Mouse (Mus musculus): ENCODE results near the gene Zdhhc5. TPM values are rescaled to one million over a fixed set of nuclear protein-coding genes. Genes with fewer than 3 reads are reported as not detected.

Gene Zdhhc5
- polyA plus RNA-seq (2011; ENCODE audit: insufficient read length, low read depth, missing spikeins) = 76.6 and 78.8 TPM in 2 replicates

DNA sequence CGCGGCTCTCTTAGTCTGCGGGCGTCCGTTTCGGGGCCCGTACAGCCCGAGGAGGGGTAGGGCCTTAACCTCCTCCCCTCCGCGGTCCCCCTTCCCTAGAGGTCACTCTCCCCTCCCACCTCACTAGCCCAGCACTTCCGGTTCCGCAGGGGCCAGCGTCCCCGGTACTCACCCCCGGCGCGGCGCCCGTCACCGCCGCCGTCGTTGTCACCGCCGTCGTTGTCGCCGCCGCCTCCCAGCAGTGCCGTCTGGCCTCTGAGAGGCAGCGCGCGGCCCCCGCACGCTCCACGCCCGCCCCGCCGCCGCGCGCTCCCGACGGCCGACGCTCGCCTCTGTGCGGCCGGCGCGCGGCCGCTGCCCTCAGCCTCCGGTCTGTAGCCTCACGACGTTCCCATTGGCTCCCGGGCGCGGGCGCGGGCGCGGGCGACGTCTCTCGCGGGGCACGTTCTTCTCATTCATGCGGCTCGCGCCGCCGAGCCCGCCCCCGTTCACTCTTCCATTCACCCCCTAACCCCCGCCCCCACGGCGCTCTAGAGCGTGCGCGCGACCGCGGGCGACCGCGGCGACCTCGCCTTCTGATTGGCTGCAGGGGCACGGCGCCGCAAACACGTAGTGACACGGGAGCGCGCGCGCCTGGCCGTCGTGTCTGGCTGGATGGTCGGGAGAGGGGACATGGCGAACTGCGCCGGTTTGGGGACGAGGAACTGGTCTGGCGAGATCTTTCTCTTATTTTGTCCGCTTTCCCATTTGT lies at the start of gene Zdhhc5:
Zdhhc5 (minus strand) TSS at position 370 of the 751 bp plus-strand sequence.
- H3K27ac ChIP-seq (ENCODE audit: insufficient read depth, low read length) = peak within 1 kb of the TSS; percentile 93
- no peaks in the 10 kb centered on the region; the same call in 1 of the 2 replicates for H3K4me1 ChIP-seq (ENCODE audit: control insufficient read depth, insufficient read depth, low read length)
- TF ChIP-seq POLR2A (IDR thresholded peaks at IDR 0.05; ENCODE audit: low read depth, low read length) (peak; percentile 85), CTCF (IDR thresholded peaks at IDR 0.05; ENCODE audit: borderline replicate concordance, insufficient read depth, low read length) (no peak)
- H3K4me3 ChIP-seq (ENCODE audit: insufficient read depth, low read length) = peak within 1 kb of the TSS; percentile 99

GRCm38 (mm10) chr2:84762818-84763217 lies 47.8 kb upstream of the Zdhhc5 start:
- Histone ChIP-seq H3K4me1 (ENCODE audit: control insufficient read depth, insufficient read depth, low read length) (no peaks in the 10 kb centered on the region), H3K27ac (ENCODE audit: insufficient read depth, low read length) (no peak overlapping the region), H3K4me3 (ENCODE audit: insufficient read depth, low read length) (no peak overlapping the region)
- TF ChIP-seq POLR2A (IDR thresholded peaks at IDR 0.05; ENCODE audit: low read depth, low read length) = no peak
- TF ChIP-seq CTCF (IDR thresholded peaks at IDR 0.05; ENCODE audit: borderline replicate concordance, insufficient read depth, low read length) = no peak

DNA sequence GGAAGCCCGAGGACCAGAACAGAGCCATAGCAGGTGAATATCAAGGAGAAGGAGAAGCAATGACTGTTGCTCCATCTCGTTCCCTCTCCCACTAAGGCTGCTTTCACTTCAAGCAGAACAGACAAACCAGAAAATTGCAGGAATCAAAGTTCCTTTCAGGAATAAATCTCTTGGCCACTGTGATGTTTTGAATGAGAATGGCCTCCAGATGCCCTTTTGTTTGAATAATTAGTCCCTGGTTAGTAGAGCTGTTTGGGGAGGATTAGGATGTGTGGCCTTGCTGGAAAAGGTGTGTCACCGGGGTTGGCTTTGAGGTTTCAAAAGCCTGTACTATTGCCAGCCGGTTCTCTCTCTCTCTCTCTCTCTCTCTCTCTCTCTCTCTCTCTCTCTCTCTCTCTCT lies 47.3 kb upstream of the Zdhhc5 start:
- Histone ChIP-seq H3K4me3 (ENCODE audit: insufficient read depth, low read length) (no peak overlapping the region), H3K4me1 (ENCODE audit: control insufficient read depth, insufficient read depth, low read length) (no peaks in the 10 kb centered on the region), H3K27ac (ENCODE audit: insufficient read depth, low read length) (no peak overlapping the region)
- no peak for TF ChIP-seq CTCF (IDR thresholded peaks at IDR 0.05; ENCODE audit: borderline replicate concordance, insufficient read depth, low read length)

DNA sequence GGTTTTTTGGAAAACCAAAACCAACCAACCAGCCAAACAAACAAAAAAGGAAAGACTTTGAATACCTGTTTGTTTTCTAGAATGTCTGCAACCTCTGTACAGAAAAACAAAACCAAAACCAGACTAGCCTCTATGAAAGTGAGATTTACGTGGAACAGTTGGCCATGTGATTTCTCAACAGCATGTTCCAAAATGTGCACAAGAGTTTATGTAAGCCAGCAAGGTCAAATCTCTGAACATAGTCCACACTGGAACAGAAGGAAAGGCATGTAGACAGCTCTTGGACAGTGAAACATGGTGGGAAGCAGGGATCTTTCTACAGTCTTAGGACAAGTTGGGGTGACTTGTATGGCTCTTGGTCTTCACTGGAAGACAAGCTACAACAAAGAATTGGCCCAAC lies 46.9 kb upstream of the Zdhhc5 start:
- Histone ChIP-seq H3K27ac (ENCODE audit: insufficient read depth, low read length) (no peak overlapping the region), H3K4me3 (ENCODE audit: insufficient read depth, low read length) (no peak overlapping the region), H3K4me1 (ENCODE audit: control insufficient read depth, insufficient read depth, low read length) (no peaks in the 10 kb centered on the region)
- TF ChIP-seq POLR2A (IDR thresholded peaks at IDR 0.05; ENCODE audit: low read depth, low read length) (no peak), CTCF (IDR thresholded peaks at IDR 0.05; ENCODE audit: borderline replicate concordance, insufficient read depth, low read length) (no peak)

GRCm38 (mm10) chr2:84761309-84761708 lies 46.3 kb upstream of the Zdhhc5 start:
- Histone ChIP-seq H3K4me3 (ENCODE audit: insufficient read depth, low read length) (no peak overlapping the region), H3K4me1 (ENCODE audit: control insufficient read depth, insufficient read depth, low read length) (no peaks in the 10 kb centered on the region), H3K27ac (ENCODE audit: insufficient read depth, low read length) (no peak overlapping the region)
- TF ChIP-seq POLR2A (IDR thresholded peaks at IDR 0.05; ENCODE audit: low read depth, low read length) = no peak
- TF ChIP-seq CTCF (IDR thresholded peaks at IDR 0.05; ENCODE audit: borderline replicate concordance, insufficient read depth, low read length) = no peak

- TF ChIP-seq CTCF (IDR thresholded peaks at IDR 0.05; ENCODE audit: borderline replicate concordance, insufficient read depth, low read length) = no peak
- no peak for TF ChIP-seq POLR2A (IDR thresholded peaks at IDR 0.05; ENCODE audit: low read depth, low read length)
- H3K4me3 ChIP-seq (ENCODE audit: insufficient read depth, low read length) = no peak overlapping the region
- no peaks in the 10 kb centered on the region for H3K4me1 ChIP-seq (ENCODE audit: control insufficient read depth, insufficient read depth, low read length)
- no peak overlapping the region for H3K27ac ChIP-seq (ENCODE audit: insufficient read depth, low read length)
Measured at GRCm38 (mm10) chr2:84760777-84761176, 45.8 kb upstream of the Zdhhc5 start.

GRCm38 (mm10) chr2:84758542-84759127 lies 43.7 kb upstream of the Zdhhc5 start:
- no peaks in the 10 kb centered on the region for H3K4me1 ChIP-seq (ENCODE audit: control insufficient read depth, insufficient read depth, low read length)
- no peak overlapping the region for H3K4me3 ChIP-seq (ENCODE audit: insufficient read depth, low read length)
- TF ChIP-seq CTCF (IDR thresholded peaks at IDR 0.05; ENCODE audit: borderline replicate concordance, insufficient read depth, low read length) = no peak
- no peak for TF ChIP-seq POLR2A (IDR thresholded peaks at IDR 0.05; ENCODE audit: low read depth, low read length)
- no peak overlapping the region for H3K27ac ChIP-seq (ENCODE audit: insufficient read depth, low read length)

GRCm38 (mm10) chr2:84757026-84757682 lies 42.2 kb upstream of the Zdhhc5 start:
- Histone ChIP-seq H3K4me3 (ENCODE audit: insufficient read depth, low read length) (no peak overlapping the region), H3K4me1 (ENCODE audit: control insufficient read depth, insufficient read depth, low read length) (no peaks in the 10 kb centered on the region), H3K27ac (ENCODE audit: insufficient read depth, low read length) (no peak overlapping the region)
- TF ChIP-seq POLR2A (IDR thresholded peaks at IDR 0.05; ENCODE audit: low read depth, low read length) (no peak), CTCF (IDR thresholded peaks at IDR 0.05; ENCODE audit: borderline replicate concordance, insufficient read depth, low read length) (no peak)

DNA sequence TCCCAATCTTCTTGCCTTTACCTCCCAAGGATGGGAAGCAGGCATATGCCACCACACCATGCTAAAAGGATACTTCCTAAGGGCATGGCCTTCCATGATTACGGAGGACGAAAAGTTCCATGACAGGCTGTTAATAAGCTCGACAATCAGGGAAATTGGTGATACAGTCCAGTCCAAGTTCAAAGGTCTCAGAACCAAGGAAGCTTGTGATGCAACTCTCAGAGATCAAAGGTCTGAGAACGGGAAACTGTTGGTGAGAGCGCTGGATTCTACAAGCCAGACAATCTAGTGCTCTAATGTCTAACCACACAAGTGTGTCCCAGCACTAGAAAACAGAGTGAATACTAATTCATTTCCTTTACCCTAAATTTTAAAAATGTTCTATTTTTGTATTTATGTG lies 41.3 kb upstream of the Zdhhc5 start:
- Histone ChIP-seq H3K4me3 (ENCODE audit: insufficient read depth, low read length) (no peak overlapping the region), H3K27ac (ENCODE audit: insufficient read depth, low read length) (no peak overlapping the region), H3K4me1 (ENCODE audit: control insufficient read depth, insufficient read depth, low read length) (no peaks in the 10 kb centered on the region)
- TF ChIP-seq CTCF (IDR thresholded peaks at IDR 0.05; ENCODE audit: borderline replicate concordance, insufficient read depth, low read length) = no peak
- no peak for TF ChIP-seq POLR2A (IDR thresholded peaks at IDR 0.05; ENCODE audit: low read depth, low read length)

GRCm38 (mm10) chr2:84750115-84750514 lies 35.1 kb upstream of the Zdhhc5 start:
- Histone ChIP-seq H3K27ac (ENCODE audit: insufficient read depth, low read length) (no peak overlapping the region), H3K4me1 (ENCODE audit: control insufficient read depth, insufficient read depth, low read length) (no peaks in the 10 kb centered on the region), H3K4me3 (ENCODE audit: insufficient read depth, low read length) (no peak overlapping the region)
- no peak for TF ChIP-seq CTCF (IDR thresholded peaks at IDR 0.05; ENCODE audit: borderline replicate concordance, insufficient read depth, low read length)
- no peak for TF ChIP-seq POLR2A (IDR thresholded peaks at IDR 0.05; ENCODE audit: low read depth, low read length)
